Mouse (Mus musculus) ES-E14 (cell line): ENCODE data around the gene Gpr173.

Source experiments
- CHD2 ChIP-seq: IDR thresholded peaks from 2 replicates; pipeline ENCODE4 v1.6.1; 2014; ENCODE audit warnings: mild to moderate bottlenecking, low read depth, low read length, inconsistent platforms
- HCFC1 ChIP-seq: IDR thresholded peaks from 2 replicates; pipeline ENCODE4 v1.6.1; 2012; ENCODE audit warnings: low read length, inconsistent platforms, borderline replicate concordance; ENCODE audit not compliant: insufficient read depth
- MAFK ChIP-seq: IDR thresholded peaks from 2 replicates; pipeline ENCODE4 v1.6.1; 2014; ENCODE audit warnings: mild to moderate bottlenecking, low read depth, low read length, inconsistent platforms; ENCODE audit not compliant: insufficient read depth
- ZNF384 ChIP-seq: IDR thresholded peaks from 2 replicates; pipeline ENCODE4 v1.6.1; 2012; ENCODE audit warnings: low read depth, low read length, inconsistent platforms

DNA sequence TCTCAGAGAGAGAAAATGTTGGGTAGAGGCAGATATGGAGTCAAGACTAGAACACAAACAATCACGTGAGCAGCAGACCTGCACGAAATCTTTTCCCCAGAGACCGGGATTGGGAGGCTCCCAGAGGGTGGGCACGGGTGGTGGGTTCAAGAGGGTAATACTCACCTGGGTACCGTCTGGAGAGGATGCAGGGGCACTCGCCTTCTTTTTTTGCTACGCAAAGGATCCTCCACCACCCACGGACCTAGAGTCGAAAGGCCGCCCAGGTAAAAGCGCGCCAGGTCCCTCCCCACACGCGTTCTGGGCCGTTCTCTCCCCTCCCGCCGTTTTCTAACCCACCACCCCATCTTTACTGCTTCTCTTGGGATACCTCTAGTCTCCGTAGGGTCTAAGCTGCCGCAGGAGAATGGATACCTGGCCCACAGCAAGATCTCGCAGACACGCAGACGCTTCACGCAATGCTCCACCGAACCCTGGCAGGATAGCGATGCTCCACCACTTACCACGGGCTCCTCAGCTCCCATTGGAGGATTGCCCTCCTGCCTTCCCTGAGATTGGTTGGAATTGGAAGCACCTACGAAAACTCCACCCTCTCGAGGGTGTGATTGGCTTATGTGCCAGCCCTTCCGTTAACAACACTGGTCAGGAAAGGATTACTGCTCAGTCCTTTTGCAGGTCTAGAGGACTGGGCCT, 41.4 kb downstream of the Gpr173 start, which contains the start of gene Kantr:
- no peak for TF ChIP-seq MAFK
- TF ChIP-seq ZNF384 = no peak
- TF ChIP-seq CHD2 = 0 out of 2 replicates have a peak, but pooled peaks have one; percentile 37
- no peak for TF ChIP-seq HCFC1
